ENCODE assay signal across 24 mouse cellular contexts in genomic region chr2:28528354-28528730, GRCm38 (mm10). TPM values are rescaled to one million over a fixed set of nuclear protein-coding genes. Genes with fewer than 3 reads are reported as not detected.
DNase-seq lines count a peak whose midpoint lies in the region; ATAC-seq and TF ChIP-seq lines count a peak whose summit lies in the region.
"Had no signal": no experiment of that assay in that cellular context is flagged by ENCODE, and none has a peak within 500 bp of the region (broad histone marks: within the 10 kb centered on the region; RNA-seq: fewer than 3 reads in every experiment).

No protein-coding gene starts in this region.

- peaks cover 93% of the 10 kb centered on the region for H3K4me1 ChIP-seq in forebrain, embryonic 10.5 days
- H3K4me1 ChIP-seq in forebrain, postnatal 0 days (ENCODE audit: insufficient read depth), result peaks cover 14% of the 10 kb centered on the region; the same call in 1 of the 2 replicates
- H3K4me1 ChIP-seq in hindbrain, postnatal 0 days (ENCODE audit: insufficient read depth, low read length), result peaks cover 47% of the 10 kb centered on the region
- H3K4me1 ChIP-seq in hindbrain, embryonic 16.5 days (ENCODE audit: control insufficient read depth, insufficient read depth, low read depth, low read length), result peaks cover 65% of the 10 kb centered on the region
- peaks cover 90% of the 10 kb centered on the region for H3K4me1 ChIP-seq in embryonic facial prominence, embryonic 10.5 days
- peaks cover 96% of the 10 kb centered on the region for H3K4me1 ChIP-seq in embryonic facial prominence, embryonic 15.5 days

- ATAC-seq in forebrain, postnatal 0 days, result no peak
- no peak for ATAC-seq in hindbrain, postnatal 0 days
- ATAC-seq in hindbrain, embryonic 16.5 days, result no peak
- ATAC-seq in embryonic facial prominence, embryonic 15.5 days (ENCODE audit: insufficient number of reproducible peaks, low FRiP score, low TSS enrichment, low read depth), result no peak
- ATAC-seq: forebrain, embryonic 14.5 days; intestine, embryonic 16.5 days; liver, embryonic 12.5 days had no signal

- no peak overlapping the region for H3K9ac ChIP-seq in forebrain, postnatal 0 days
- H3K9ac ChIP-seq in hindbrain, postnatal 0 days (replicated peaks; ENCODE audit: low read length), result no peak overlapping the region
- no peak overlapping the region for H3K9ac ChIP-seq in hindbrain, embryonic 16.5 days (ENCODE audit: low read depth, low read length)
- H3K9ac ChIP-seq in embryonic facial prominence, embryonic 15.5 days, result no peak overlapping the region
- H3K9ac ChIP-seq: liver, embryonic 12.5 days had no signal

- no peak overlapping the region for H3K4me2 ChIP-seq in forebrain, postnatal 0 days (ENCODE audit: low read depth)
- no peak overlapping the region for H3K4me2 ChIP-seq in hindbrain, postnatal 0 days (ENCODE audit: low read depth, low read length)
- H3K4me2 ChIP-seq in hindbrain, embryonic 16.5 days (ENCODE audit: low read length), result no peak overlapping the region
- no peak overlapping the region for H3K4me2 ChIP-seq in embryonic facial prominence, embryonic 15.5 days (replicated peaks)
- H3K4me2 ChIP-seq: liver, embryonic 12.5 days had no signal

- no peaks in the 10 kb centered on the region for H3K27me3 ChIP-seq in forebrain, embryonic 10.5 days (ENCODE audit: poor library complexity, severe bottlenecking)
- no peaks in the 10 kb centered on the region for H3K27me3 ChIP-seq in forebrain, postnatal 0 days (ENCODE audit: insufficient read depth, low read length)
- H3K27me3 ChIP-seq in hindbrain, postnatal 0 days (ENCODE audit: insufficient read depth, low read length), result no peaks in the 10 kb centered on the region
- no peaks in the 10 kb centered on the region for H3K27me3 ChIP-seq in hindbrain, embryonic 16.5 days (replicated peaks; ENCODE audit: control insufficient read depth, insufficient read depth, low read length)
- no peaks in the 10 kb centered on the region for H3K27me3 ChIP-seq in embryonic facial prominence, embryonic 10.5 days (replicated peaks; ENCODE audit: low read depth, poor library complexity, severe bottlenecking)
- H3K27me3 ChIP-seq in embryonic facial prominence, embryonic 15.5 days, result no peaks in the 10 kb centered on the region

- no peak overlapping the region for H3K4me3 ChIP-seq in forebrain, embryonic 10.5 days
- no peak overlapping the region for H3K4me3 ChIP-seq in forebrain, postnatal 0 days (ENCODE audit: low read depth, low read length)
- H3K4me3 ChIP-seq in hindbrain, postnatal 0 days (ENCODE audit: low read length), result no peak overlapping the region
- no peak overlapping the region for H3K4me3 ChIP-seq in hindbrain, embryonic 16.5 days (ENCODE audit: low read length)
- H3K4me3 ChIP-seq in embryonic facial prominence, embryonic 10.5 days, result no peak overlapping the region
- no peak overlapping the region for H3K4me3 ChIP-seq in embryonic facial prominence, embryonic 15.5 days (replicated peaks)
- H3K4me3 ChIP-seq: liver, embryonic 12.5 days had no signal

- H3K9me3 ChIP-seq in forebrain, embryonic 10.5 days, result no peaks in the 10 kb centered on the region
- H3K9me3 ChIP-seq in forebrain, postnatal 0 days (ENCODE audit: low read length), result no peaks in the 10 kb centered on the region
- no peaks in the 10 kb centered on the region for H3K9me3 ChIP-seq in hindbrain, postnatal 0 days (ENCODE audit: low read length)
- no peaks in the 10 kb centered on the region for H3K9me3 ChIP-seq in hindbrain, embryonic 16.5 days (ENCODE audit: control insufficient read depth, low read length)
- no peaks in the 10 kb centered on the region for H3K9me3 ChIP-seq in embryonic facial prominence, embryonic 10.5 days
- no peaks in the 10 kb centered on the region for H3K9me3 ChIP-seq in embryonic facial prominence, embryonic 15.5 days (replicated peaks)
- H3K9me3 ChIP-seq: liver, embryonic 12.5 days had no signal

- H3K27ac ChIP-seq in forebrain, embryonic 10.5 days, result 0 out of 2 replicates have a peak overlapping the region, but pooled peaks have one; percentile 15
- H3K27ac ChIP-seq in forebrain, postnatal 0 days (ENCODE audit: low read depth, low read length), result no peak overlapping the region
- peak overlapping the region; percentile 22; the same call in 1 of the 2 replicates for H3K27ac ChIP-seq in hindbrain, postnatal 0 days
- H3K27ac ChIP-seq in hindbrain, embryonic 16.5 days (ENCODE audit: low read depth, low read length), result no peak overlapping the region
- H3K27ac ChIP-seq in embryonic facial prominence, embryonic 10.5 days (replicated peaks), result peak overlapping the region; percentile 35; the same call in 1 of the 2 replicates
- H3K27ac ChIP-seq in embryonic facial prominence, embryonic 15.5 days (replicated peaks), result 0 out of 2 replicates have a peak overlapping the region, but pooled peaks have one; percentile 19
- H3K27ac ChIP-seq: liver, embryonic 12.5 days had no signal

- DNase-seq in forebrain, embryonic 10.5 days (ENCODE audit: extremely low spot score, low spot score), result no peak
- DNase-seq in forebrain, postnatal 0 days, result no peak
- DNase-seq in hindbrain, postnatal 0 days (ENCODE audit: low spot score), result no peak
- DNase-seq in embryonic facial prominence, embryonic 10.5 days (ENCODE audit: low spot score), result no peak
- DNase-seq in Muller cell, postnatal 12 days (ENCODE audit: inconsistent ontology term), result no peak
- DNase-seq in lung, postnatal 10 days, result no peak
- DNase-seq: heart, adult 18-20 months; heart, postnatal 4 days; kidney, postnatal 36 days; left cerebral cortex, postnatal 4 days; lung, adult 2 months; lung, postnatal 36 days; right cerebral cortex, adult 18-20 months; thymus, postnatal 25 days had no signal

- WGBS in forebrain, embryonic 10.5 days, result 85% methylated on average over 7 of the region's 7 CpGs
- WGBS in forebrain, postnatal 0 days, result 83% methylated on average over 7 of the region's 7 CpGs
- 82% methylated on average over 7 of the region's 7 CpGs for WGBS in hindbrain, postnatal 0 days
- WGBS in hindbrain, embryonic 16.5 days, result 87% methylated on average over 7 of the region's 7 CpGs
- 81% methylated on average over 7 of the region's 7 CpGs for WGBS in embryonic facial prominence, embryonic 10.5 days
- WGBS in embryonic facial prominence, embryonic 15.5 days, result 67% methylated on average over 7 of the region's 7 CpGs

- TF ChIP-seq CTCF in forebrain, postnatal 0 days (IDR thresholded peaks at IDR 0.05; ENCODE audit: low read depth), result no peak
- TF ChIP-seq CTCF in hindbrain, postnatal 0 days (IDR thresholded peaks at IDR 0.05; ENCODE audit: low read depth), result no peak

- H3K36me3 ChIP-seq in forebrain, embryonic 10.5 days (replicated peaks), result no peaks in the 10 kb centered on the region
- no peaks in the 10 kb centered on the region for H3K36me3 ChIP-seq in forebrain, postnatal 0 days (ENCODE audit: insufficient read depth)
- no peaks in the 10 kb centered on the region for H3K36me3 ChIP-seq in hindbrain, postnatal 0 days (ENCODE audit: insufficient read depth, low read length)
- no peaks in the 10 kb centered on the region for H3K36me3 ChIP-seq in hindbrain, embryonic 16.5 days (ENCODE audit: control insufficient read depth, insufficient read depth, low read length)
- H3K36me3 ChIP-seq in embryonic facial prominence, embryonic 10.5 days (replicated peaks), result no peaks in the 10 kb centered on the region
- no peaks in the 10 kb centered on the region for H3K36me3 ChIP-seq in embryonic facial prominence, embryonic 15.5 days
- H3K36me3 ChIP-seq: liver, embryonic 12.5 days had no signal

RNA-seq across cellular contexts. Expression of gene Ralgds, which starts 15.4 kb away (rescaled TPM):
- 22.5 and 23.2 TPM in 2 replicates for polyA plus RNA-seq in forebrain, embryonic 10.5 days (2016; fragmentation: Nextera tagmentation; extraction: Ambion mirVana)
- 176 and 197 TPM in 2 replicates for total RNA-seq in forebrain, postnatal 0 days (2014; rRNA removed)
- 65.3 and 76.8 TPM in 2 replicates for polyA plus RNA-seq in forebrain, postnatal 0 days (2015; fragmentation: Nextera tagmentation; extraction: Ambion mirVana)
- total RNA-seq in hindbrain, postnatal 0 days (2014; rRNA removed), result 263 and 266 TPM in 2 replicates
- polyA plus RNA-seq in hindbrain, postnatal 0 days (2015; fragmentation: Nextera tagmentation; extraction: Ambion mirVana), result 74.6 and 76.8 TPM in 2 replicates
- 75.0 and 84.9 TPM in 2 replicates for polyA plus RNA-seq in hindbrain, embryonic 16.5 days (2015; fragmentation: Nextera tagmentation; extraction: Ambion mirVana)
- polyA plus RNA-seq in embryonic facial prominence, embryonic 10.5 days (2016; fragmentation: Nextera tagmentation; extraction: Ambion mirVana), result 36.7 and 44.2 TPM in 2 replicates
- 69.3 and 70.8 TPM in 2 replicates for polyA plus RNA-seq in embryonic facial prominence, embryonic 15.5 days (2015; fragmentation: Nextera tagmentation; extraction: Ambion mirVana)

RNA-seq across cellular contexts. Expression of gene Gm10134, which starts 22.4 kb away (rescaled TPM):
- not detected in 2 replicates for polyA plus RNA-seq in forebrain, embryonic 10.5 days (2016; fragmentation: Nextera tagmentation; extraction: Ambion mirVana)
- not detected in 2 replicates for total RNA-seq in forebrain, postnatal 0 days (2014; rRNA removed)
- polyA plus RNA-seq in forebrain, postnatal 0 days (2015; fragmentation: Nextera tagmentation; extraction: Ambion mirVana), result 1.8 and 2.3 TPM in 2 replicates
- total RNA-seq in hindbrain, postnatal 0 days (2014; rRNA removed), result not detected in 2 replicates
- polyA plus RNA-seq in hindbrain, postnatal 0 days (2015; fragmentation: Nextera tagmentation; extraction: Ambion mirVana), result 4.0 and 4.8 TPM in 2 replicates
- 2.5 and 2.6 TPM in 2 replicates for polyA plus RNA-seq in hindbrain, embryonic 16.5 days (2015; fragmentation: Nextera tagmentation; extraction: Ambion mirVana)
- not detected in 2 replicates for polyA plus RNA-seq in embryonic facial prominence, embryonic 10.5 days (2016; fragmentation: Nextera tagmentation; extraction: Ambion mirVana)
- 1.7 and 2.2 TPM in 2 replicates for polyA plus RNA-seq in embryonic facial prominence, embryonic 15.5 days (2015; fragmentation: Nextera tagmentation; extraction: Ambion mirVana)
- total RNA-seq: left cerebral cortex, postnatal 4 days; megakaryocyte-erythroid progenitor cell, adult 5-6 weeks had no signal
- polyA plus RNA-seq: forebrain, embryonic 14.5 days had no signal

RNA-seq across cellular contexts. Expression of gene Gbgt1, which starts 31.7 kb away (rescaled TPM):
- polyA plus RNA-seq in forebrain, embryonic 10.5 days (2016; fragmentation: Nextera tagmentation; extraction: Ambion mirVana), result not detected in 2 replicates
- total RNA-seq in forebrain, postnatal 0 days (2014; rRNA removed), result 1.5 and 4.9 TPM in 2 replicates
- 0.47 and 0.54 TPM in 2 replicates for polyA plus RNA-seq in forebrain, postnatal 0 days (2015; fragmentation: Nextera tagmentation; extraction: Ambion mirVana)
- total RNA-seq in hindbrain, postnatal 0 days (2014; rRNA removed), result 3.7 and 8.2 TPM in 2 replicates
- polyA plus RNA-seq in hindbrain, postnatal 0 days (2015; fragmentation: Nextera tagmentation; extraction: Ambion mirVana), result 1.5 and 1.7 TPM in 2 replicates
- polyA plus RNA-seq in hindbrain, embryonic 16.5 days (2015; fragmentation: Nextera tagmentation; extraction: Ambion mirVana), result 1.7 and 2.0 TPM in 2 replicates
- polyA plus RNA-seq in embryonic facial prominence, embryonic 10.5 days (2016; fragmentation: Nextera tagmentation; extraction: Ambion mirVana), result 0.22 TPM in 1 of 2 replicates, not detected in the other
- polyA plus RNA-seq in embryonic facial prominence, embryonic 15.5 days (2015; fragmentation: Nextera tagmentation; extraction: Ambion mirVana), result 0.95 and 1.2 TPM in 2 replicates
- total RNA-seq: megakaryocyte-erythroid progenitor cell, adult 5-6 weeks had no signal
- polyA plus RNA-seq: heart, embryonic 14.5 days had no signal

RNA-seq across cellular contexts. Expression of gene Cel, which starts 34.9 kb away (rescaled TPM):
- polyA plus RNA-seq in forebrain, embryonic 10.5 days (2016; fragmentation: Nextera tagmentation; extraction: Ambion mirVana), result 0.07 TPM in 1 of 2 replicates, not detected in the other
- total RNA-seq in forebrain, postnatal 0 days (2014; rRNA removed), result not detected in 2 replicates
- polyA plus RNA-seq in forebrain, postnatal 0 days (2015; fragmentation: Nextera tagmentation; extraction: Ambion mirVana), result not detected in 2 replicates
- not detected in 2 replicates for total RNA-seq in hindbrain, postnatal 0 days (2014; rRNA removed)
- not detected in 2 replicates for polyA plus RNA-seq in hindbrain, postnatal 0 days (2015; fragmentation: Nextera tagmentation; extraction: Ambion mirVana)
- polyA plus RNA-seq in hindbrain, embryonic 16.5 days (2015; fragmentation: Nextera tagmentation; extraction: Ambion mirVana), result not detected in 2 replicates
- polyA plus RNA-seq in embryonic facial prominence, embryonic 10.5 days (2016; fragmentation: Nextera tagmentation; extraction: Ambion mirVana), result not detected in 2 replicates
- 0.08 TPM in 1 of 2 replicates, not detected in the other for polyA plus RNA-seq in embryonic facial prominence, embryonic 15.5 days (2015; fragmentation: Nextera tagmentation; extraction: Ambion mirVana)
- total RNA-seq: adrenal gland, adult 18-20 months; heart, adult 18-20 months; heart, postnatal 4 days; left cerebral cortex, adult 18-20 months; left cerebral cortex, postnatal 4 days; megakaryocyte-erythroid progenitor cell, adult 5-6 weeks had no signal
- polyA plus RNA-seq: forebrain, embryonic 14.5 days; heart, embryonic 14.5 days; kidney, embryonic 14.5 days; liver, embryonic 12.5 days had no signal

RNA-seq across cellular contexts. Expression of gene Gtf3c5, which starts 55.2 kb away (rescaled TPM):
- 60.1 and 62.6 TPM in 2 replicates for polyA plus RNA-seq in forebrain, embryonic 10.5 days (2016; fragmentation: Nextera tagmentation; extraction: Ambion mirVana)
- total RNA-seq in forebrain, postnatal 0 days (2014; rRNA removed), result 26.9 and 33.3 TPM in 2 replicates
- polyA plus RNA-seq in forebrain, postnatal 0 days (2015; fragmentation: Nextera tagmentation; extraction: Ambion mirVana), result 20.0 and 32.7 TPM in 2 replicates
- total RNA-seq in hindbrain, postnatal 0 days (2014; rRNA removed), result 23.1 and 28.4 TPM in 2 replicates
- polyA plus RNA-seq in hindbrain, postnatal 0 days (2015; fragmentation: Nextera tagmentation; extraction: Ambion mirVana), result 27.4 and 29.5 TPM in 2 replicates
- polyA plus RNA-seq in hindbrain, embryonic 16.5 days (2015; fragmentation: Nextera tagmentation; extraction: Ambion mirVana), result 39.5 and 44.1 TPM in 2 replicates
- 57.9 and 61.4 TPM in 2 replicates for polyA plus RNA-seq in embryonic facial prominence, embryonic 10.5 days (2016; fragmentation: Nextera tagmentation; extraction: Ambion mirVana)
- 45.9 and 47.7 TPM in 2 replicates for polyA plus RNA-seq in embryonic facial prominence, embryonic 15.5 days (2015; fragmentation: Nextera tagmentation; extraction: Ambion mirVana)

Comparison
In these comparisons a context has a peak if more than half of its experiments do, and no peak if none do; other contexts are left out.
1. H3K27ac ChIP-seq: peak in forebrain, embryonic 10.5 days (single experiment), hindbrain, postnatal 0 days (single experiment), embryonic facial prominence, embryonic 10.5 days (single experiment) and embryonic facial prominence, embryonic 15.5 days (single experiment); none in forebrain, postnatal 0 days (single experiment) and hindbrain, embryonic 16.5 days (single experiment).